Mouse (Mus musculus): ENCODE results near the gene Glis3.

DNA sequence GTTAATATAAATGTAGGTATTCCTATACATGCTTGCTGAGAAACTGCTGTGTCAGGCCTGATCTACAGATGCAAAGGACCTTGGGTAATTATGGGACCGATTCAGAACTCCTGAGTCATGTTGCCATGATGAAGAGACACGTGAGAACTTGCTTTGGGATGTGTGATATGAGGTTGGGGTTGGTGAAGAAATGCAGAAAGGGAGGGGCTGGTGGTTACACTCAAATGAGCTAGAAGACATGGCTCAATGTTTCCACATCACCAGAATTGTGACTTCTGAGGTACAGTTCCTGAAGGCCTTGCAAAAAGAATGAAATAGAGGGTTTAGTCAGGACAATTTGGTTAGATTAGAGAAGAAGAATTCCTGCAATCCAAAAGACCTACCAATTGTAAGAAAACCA, 405.4 kb downstream of the Glis3 start:
- no peak for TF ChIP-seq CTCF (IDR thresholded peaks at IDR 0.05; ENCODE audit: control insufficient read depth, insufficient read depth, insufficient replicate concordance, low read depth, low read length)
- TF ChIP-seq POLR2A (IDR thresholded peaks at IDR 0.05; ENCODE audit: control insufficient read depth, low read depth, low read length), result no peak
